12 mouse cellular contexts compared by ENCODE assay signal in the genomic region with DNA sequence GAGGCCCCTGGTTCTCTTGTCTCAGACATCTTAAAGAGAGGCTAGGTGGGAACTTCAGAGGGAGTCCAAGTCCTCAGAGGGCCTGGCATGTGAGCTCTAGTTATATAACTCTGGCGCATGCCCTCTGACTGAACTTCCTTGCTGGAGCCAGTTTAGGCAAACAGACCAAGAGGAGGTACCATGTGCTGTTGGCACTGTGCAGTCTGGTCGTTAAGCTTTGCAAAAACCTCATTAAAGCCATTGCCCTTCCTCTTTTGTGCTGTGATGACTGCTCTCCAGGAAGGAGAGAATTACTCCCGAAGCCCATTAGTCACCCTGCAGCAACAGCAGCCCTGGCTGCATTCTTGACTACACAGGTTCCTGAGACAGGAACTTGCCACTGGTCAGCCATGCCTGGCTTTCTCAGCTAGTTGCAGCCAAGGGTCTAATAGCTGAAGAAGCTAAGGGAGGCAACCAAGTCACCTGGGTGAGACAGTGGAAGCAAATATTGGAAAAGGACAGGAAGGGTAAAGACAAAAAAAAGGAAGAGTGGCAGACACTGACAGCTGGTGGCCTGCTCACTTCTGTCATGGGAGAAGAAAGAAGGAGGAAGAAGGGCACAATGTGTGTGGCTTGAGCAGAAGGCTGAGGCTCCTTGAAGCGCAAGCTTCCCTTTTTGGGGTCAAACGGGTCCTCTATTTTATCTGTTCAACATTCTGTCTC. TPM values are rescaled to one million over a fixed set of nuclear protein-coding genes. Genes with fewer than 3 reads are reported as not detected.
DNase-seq lines count a peak whose midpoint lies in the region; ATAC-seq and TF ChIP-seq lines count a peak whose summit lies in the region.
"Had no signal": no experiment of that assay in that cellular context is flagged by ENCODE, and none has a peak within 500 bp of the region (broad histone marks: within the 10 kb centered on the region; RNA-seq: fewer than 3 reads in every experiment).

No protein-coding gene starts in this region.

- no peak for ATAC-seq in lung, embryonic 14.5 days (ENCODE audit: insufficient read depth)

- peak; percentile 8 to 37 for DNase-seq in adrenal gland, adult (ENCODE audit: inconsistent age in 2 of 2, low spot score in 1 of 2)
- DNase-seq in adrenal gland, adult 18-20 months (ENCODE audit: low spot score in 2 of 2): no peak
- peak; percentile 51 for DNase-seq in A20 (ENCODE audit: low read depth, low spot score)
- peak; percentile 66 to 85 for DNase-seq in kidney, adult 8-10 months
- DNase-seq in lung, embryonic 14.5 days: peak; percentile 22
- DNase-seq in cerebellum, adult 9-11 months: no peak
- no peak for DNase-seq in urinary bladder, adult 18-20 months (ENCODE audit: low spot score in 2 of 2)
- no peak for DNase-seq in hindbrain, embryonic 10.5 days (ENCODE audit: low spot score)
- DNase-seq: cerebellum, adult 2 months had no signal

- no peak overlapping the region for H3K4me3 ChIP-seq in lung, embryonic 14.5 days (ENCODE audit: low read depth, low read length)
- H3K4me3 ChIP-seq in hindbrain, embryonic 10.5 days: no peak overlapping the region
- H3K4me3 ChIP-seq: heart, embryonic 10.5 days; lung, embryonic 15.5 days had no signal

- no peak overlapping the region for H3K9ac ChIP-seq in lung, embryonic 14.5 days
- H3K9ac ChIP-seq: lung, embryonic 15.5 days had no signal

- no peaks in the 10 kb centered on the region for H3K4me1 ChIP-seq in lung, embryonic 14.5 days (ENCODE audit: insufficient read depth)
- H3K4me1 ChIP-seq in hindbrain, embryonic 10.5 days (replicated peaks): peaks cover 17% of the 10 kb centered on the region

- no peaks in the 10 kb centered on the region for H3K27me3 ChIP-seq in lung, embryonic 14.5 days (ENCODE audit: insufficient read depth, low read length)
- no peaks in the 10 kb centered on the region for H3K27me3 ChIP-seq in hindbrain, embryonic 10.5 days (ENCODE audit: insufficient read depth, poor library complexity, severe bottlenecking)
- H3K27me3 ChIP-seq: lung, embryonic 15.5 days had no signal

- no peak overlapping the region for H3K4me2 ChIP-seq in lung, embryonic 14.5 days
- H3K4me2 ChIP-seq: lung, embryonic 15.5 days had no signal

- H3K9me3 ChIP-seq in lung, embryonic 14.5 days (ENCODE audit: low read depth, low read length): no peaks in the 10 kb centered on the region
- peaks cover 4% of the 10 kb centered on the region; the same call in 1 of the 2 replicates for H3K9me3 ChIP-seq in hindbrain, embryonic 10.5 days
- H3K9me3 ChIP-seq: heart, embryonic 10.5 days; lung, embryonic 15.5 days had no signal

- 61% methylated on average over 5 of the region's 5 CpGs for WGBS in lung, embryonic 14.5 days
- 76% methylated on average over 5 of the region's 5 CpGs for WGBS in hindbrain, embryonic 10.5 days

- no peak for TF ChIP-seq CTCF in lung, embryonic 14.5 days (IDR thresholded peaks at IDR 0.05; ENCODE audit: low read depth)

- no peaks in the 10 kb centered on the region for H3K36me3 ChIP-seq in lung, embryonic 14.5 days (ENCODE audit: insufficient read depth)
- no peaks in the 10 kb centered on the region for H3K36me3 ChIP-seq in hindbrain, embryonic 10.5 days
- H3K36me3 ChIP-seq: heart, embryonic 10.5 days; lung, embryonic 15.5 days had no signal

- H3K27ac ChIP-seq in lung, embryonic 14.5 days (ENCODE audit: low read depth): no peak overlapping the region
- H3K27ac ChIP-seq in hindbrain, embryonic 10.5 days: no peak overlapping the region
- H3K27ac ChIP-seq: heart, embryonic 10.5 days; lung, embryonic 15.5 days had no signal

RNA-seq across cellular contexts. Expression of gene Blnk, which starts 4.3 kb away (rescaled TPM):
- 1 to 10 TPM; 1.1 to 3.2 TPM for total RNA-seq in adrenal gland, adult 18-20 months (2021)
- polyA plus RNA-seq in lung, embryonic 14.5 days (2014; fragmentation: Nextera tagmentation; extraction: Ambion mirVana): 0.83 and 1.2 TPM in 2 replicates
- polyA plus RNA-seq in hindbrain, embryonic 10.5 days (2016; fragmentation: Nextera tagmentation; extraction: Ambion mirVana): 0.31 and 0.35 TPM in 2 replicates

RNA-seq across cellular contexts. Expression of gene Dntt, which starts 30.5 kb away (rescaled TPM):
- total RNA-seq in adrenal gland, adult 18-20 months (2021): not detected
- 0.18 TPM in 1 of 2 replicates, not detected in the other for polyA plus RNA-seq in lung, embryonic 14.5 days (2014; fragmentation: Nextera tagmentation; extraction: Ambion mirVana)
- polyA plus RNA-seq in hindbrain, embryonic 10.5 days (2016; fragmentation: Nextera tagmentation; extraction: Ambion mirVana): not detected in 2 replicates
- polyA plus RNA-seq: cerebellum, adult 2 months; intestine, embryonic 14.5 days had no signal

Comparison
In these comparisons a context has a peak if more than half of its experiments do, and no peak if none do; other contexts are left out.
1. DNase-seq: peak in adrenal gland, adult (2 of 2), A20 (single experiment), kidney, adult 8-10 months (2 of 2) and lung, embryonic 14.5 days (single experiment); none in adrenal gland, adult 18-20 months (0 of 2), cerebellum, adult 9-11 months (single experiment), urinary bladder, adult 18-20 months (0 of 2) and hindbrain, embryonic 10.5 days (single experiment).